Mouse (Mus musculus) brain, adult 2 months (tissue): ENCODE data around the gene Gsto2.

Experiments used
- DNase-seq: peaks from one replicate; pipeline ENCODE4 v3.0.0; 2011; ENCODE audit warnings: low read depth, low spot score

Gsto2 gene

DNA sequence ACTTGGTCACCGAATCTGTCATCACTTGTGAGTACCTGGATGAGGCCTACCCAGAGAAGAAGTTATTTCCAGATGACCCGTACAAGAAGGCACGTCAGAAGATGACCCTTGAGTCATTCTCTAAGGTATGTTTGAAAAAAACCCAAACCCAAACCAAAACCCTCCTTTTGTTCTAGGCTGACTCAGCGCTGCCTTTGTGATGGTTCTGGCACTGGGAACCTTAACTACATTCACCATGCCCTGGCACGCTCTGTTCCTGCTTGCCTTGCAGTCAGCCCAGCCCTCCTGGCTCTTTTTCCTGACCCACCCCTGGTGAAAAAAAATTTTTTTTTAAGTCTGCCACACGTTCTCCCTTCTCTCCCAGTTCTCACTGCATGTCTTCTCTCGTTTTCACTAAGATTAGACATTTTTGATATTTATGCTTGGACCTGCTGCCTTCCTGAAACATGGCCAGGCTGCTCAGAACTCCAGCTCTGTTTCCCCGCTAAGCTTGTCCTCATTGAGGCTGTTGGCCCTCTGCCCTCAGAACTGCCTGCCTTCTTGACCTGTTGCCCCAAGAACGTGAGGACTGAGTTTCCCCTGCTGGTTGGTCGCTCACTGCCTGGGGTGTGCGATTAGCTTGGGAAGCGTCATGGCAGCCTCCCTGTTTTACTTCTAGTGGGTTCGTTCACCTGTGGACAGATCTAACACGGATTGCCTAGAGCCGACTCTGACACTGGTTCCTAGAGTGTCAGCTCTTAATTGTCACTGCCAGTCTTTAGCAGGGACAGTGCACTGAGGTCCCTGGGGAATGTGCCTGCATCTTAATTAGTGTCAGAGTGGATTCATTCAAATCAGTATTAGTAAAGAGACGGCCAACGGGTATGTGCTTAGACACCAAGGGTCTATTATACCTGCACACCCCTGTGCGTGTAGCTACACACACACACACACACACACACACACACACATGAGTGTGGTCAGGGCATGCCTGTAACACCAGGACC lies 7.1 kb upstream of the Gsto2 start:
- DNase-seq = no peak

DNA sequence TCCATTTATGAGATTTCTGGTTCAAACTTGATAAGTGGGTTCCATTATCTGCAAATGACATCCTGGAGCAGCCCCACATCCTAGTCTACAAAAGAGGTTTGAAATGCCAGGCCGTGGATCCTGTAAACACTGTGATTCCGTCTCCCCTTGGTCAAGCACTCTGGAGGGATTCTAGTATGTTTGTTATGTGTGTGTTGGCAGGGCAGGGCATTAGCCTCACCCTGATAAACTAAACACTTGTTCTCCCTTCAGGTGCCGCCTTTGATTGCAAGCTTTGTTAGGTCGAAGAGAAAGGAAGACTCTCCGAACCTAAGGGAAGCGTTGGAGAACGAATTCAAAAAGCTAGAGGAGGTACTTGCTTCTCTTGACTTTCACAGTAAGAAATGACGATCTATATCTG lies 6.2 kb upstream of the Gsto2 start:
- no peak for DNase-seq

DNA sequence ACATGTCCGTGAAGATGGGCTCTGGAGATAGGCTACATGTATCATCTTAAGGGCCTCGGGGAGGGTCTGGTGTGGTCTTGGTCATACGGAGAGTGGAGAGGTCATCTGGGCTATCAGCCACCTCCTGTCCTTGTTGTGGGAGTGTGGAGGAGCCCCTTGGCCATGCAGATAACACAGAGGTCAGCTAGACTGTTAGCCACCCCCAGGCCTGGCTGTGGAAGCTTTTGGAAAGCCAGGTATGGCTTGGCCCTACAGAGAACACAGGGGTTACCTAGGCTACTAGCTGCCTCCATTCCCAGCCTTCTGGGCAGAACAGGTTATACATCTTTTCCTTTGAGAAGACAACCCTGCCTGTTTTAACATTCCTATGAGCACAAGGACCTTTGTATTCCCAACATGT lies 2.8 kb upstream of the Gsto2 start:
- DNase-seq = no peak

DNA sequence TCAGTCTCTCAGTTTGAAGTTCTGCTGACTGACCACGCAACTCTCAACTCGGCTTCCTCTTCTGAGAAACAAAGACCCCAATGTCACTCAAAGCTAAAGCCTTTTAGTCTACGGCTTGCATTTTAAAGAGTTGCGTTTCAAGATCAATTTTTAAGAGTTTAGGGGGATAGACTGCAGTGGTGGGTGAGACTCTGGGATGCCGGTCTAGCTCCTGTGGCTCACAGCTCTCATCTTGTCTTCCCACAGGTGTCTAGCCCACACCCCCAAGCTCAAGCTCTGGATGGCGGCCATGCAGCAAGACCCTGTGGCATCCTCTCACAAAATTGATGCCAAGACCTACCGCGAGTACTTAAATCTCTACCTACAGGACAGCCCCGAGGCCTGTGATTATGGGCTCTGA lies 1.3 kb upstream of the Gsto2 start:
- DNase-seq = no peak

DNA sequence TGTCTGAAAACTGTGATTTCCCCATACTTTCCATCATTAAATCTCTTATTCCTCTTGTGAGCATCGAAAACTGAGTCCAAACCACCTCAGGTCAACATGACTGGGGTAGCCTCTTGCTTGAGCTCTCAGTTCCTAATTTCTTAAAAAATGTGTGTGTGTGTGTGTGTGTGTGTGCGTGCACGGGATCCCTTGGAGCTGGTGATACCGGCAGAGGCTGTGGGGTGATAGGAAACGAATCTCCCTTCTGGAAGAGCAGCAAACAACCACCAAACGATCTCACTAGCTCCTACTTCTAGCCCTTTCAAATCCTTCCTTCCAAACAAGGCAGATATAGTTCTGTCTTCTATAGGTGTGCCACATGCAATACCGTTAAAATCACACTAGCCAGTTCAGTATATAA lies 613 bp upstream of the Gsto2 start:
- DNase-seq = no peak

DNA sequence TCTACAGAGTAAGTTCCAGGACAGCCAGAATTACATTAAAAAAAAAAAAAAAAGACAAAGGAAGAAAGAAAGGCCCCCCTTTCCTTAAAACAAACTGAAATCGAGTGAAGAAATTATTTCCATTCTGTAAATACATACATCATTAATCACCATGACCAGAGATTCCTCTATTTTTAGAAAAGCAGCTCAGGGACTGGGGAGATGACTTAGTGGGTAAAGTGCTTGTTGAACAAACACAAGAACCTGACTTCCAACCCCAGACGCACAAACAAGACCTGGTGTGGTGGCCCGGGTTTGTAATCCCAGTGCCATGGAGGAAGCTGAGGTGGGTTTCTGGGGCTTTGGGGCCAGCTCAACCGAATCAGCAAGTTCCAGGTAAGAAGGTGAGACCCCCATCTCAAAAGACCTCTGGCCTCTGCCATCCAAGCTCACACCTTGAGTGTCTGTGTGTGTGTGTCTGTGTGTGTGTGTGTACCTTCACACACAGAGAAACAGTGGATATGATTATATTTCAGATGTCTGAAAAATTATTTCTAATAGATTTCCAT lies 2.4 kb downstream of the Gsto2 start:
- DNase-seq = no peak

DNA sequence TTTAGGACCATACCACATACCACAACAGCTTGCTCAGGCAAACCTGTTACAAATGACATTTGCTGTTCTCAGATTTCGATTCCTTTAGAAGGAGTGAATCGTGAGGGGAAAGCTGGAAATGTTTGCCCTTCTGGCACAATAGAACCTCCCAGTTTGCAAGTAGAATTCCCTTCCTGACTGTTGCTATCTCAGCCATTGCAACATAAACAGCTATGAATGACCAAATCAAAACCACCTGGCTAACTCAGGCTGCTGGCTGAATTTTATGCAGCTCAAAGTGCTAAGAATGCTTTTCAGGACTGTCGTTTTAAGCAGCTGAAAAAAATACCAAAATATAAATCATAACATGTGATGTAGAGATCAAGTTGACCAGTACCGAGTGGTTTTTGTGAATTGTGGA lies 3.6 kb downstream of the Gsto2 start:
- DNase-seq = no peak

DNA sequence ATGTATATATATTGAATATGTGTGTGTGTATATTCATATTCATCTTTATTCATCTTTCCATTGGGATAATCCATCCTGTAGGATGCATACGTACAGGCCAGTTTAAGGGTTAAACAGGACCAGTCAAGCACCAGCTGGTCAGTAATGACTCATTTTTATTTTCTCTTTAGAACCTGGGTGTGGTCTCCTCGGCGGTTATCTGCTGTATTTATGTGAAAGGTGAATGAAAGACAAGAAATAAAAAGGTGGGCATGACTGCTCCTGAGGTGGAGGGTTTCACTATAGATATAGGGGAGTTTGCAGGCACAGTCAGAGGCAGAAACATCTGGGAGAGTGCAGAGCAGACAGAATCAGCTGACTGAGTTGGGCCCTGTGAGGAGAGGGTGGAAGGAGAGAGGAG lies 4.2 kb downstream of the Gsto2 start:
- DNase-seq = no peak

DNA sequence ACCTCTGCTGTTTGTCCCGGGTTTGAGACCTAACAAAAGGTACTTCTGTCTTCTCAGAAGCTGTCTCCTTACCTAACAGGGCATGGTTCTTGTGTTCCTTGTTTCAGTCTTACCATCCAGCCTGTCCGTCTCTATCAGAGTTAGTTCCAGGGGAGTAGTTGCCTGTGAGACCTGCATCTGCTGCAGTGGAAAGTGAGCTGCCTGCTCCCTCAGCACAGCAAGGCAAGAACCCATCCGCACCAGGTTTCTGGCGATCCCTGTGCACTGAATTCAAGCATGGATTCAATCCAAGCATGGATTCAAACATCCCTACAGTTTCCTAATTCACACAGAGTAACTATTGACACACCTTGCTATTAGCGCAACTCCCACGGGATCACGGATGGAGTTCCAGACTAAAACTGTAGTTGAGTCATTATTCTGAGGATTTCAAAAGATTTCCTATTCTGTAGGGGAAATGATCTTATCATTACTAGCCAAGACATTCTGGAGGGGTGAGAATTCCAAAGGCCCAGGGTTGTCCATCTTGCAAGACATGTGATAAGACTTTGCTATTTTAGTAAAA lies 4.8 kb downstream of the Gsto2 start:
- no peak for DNase-seq

DNA sequence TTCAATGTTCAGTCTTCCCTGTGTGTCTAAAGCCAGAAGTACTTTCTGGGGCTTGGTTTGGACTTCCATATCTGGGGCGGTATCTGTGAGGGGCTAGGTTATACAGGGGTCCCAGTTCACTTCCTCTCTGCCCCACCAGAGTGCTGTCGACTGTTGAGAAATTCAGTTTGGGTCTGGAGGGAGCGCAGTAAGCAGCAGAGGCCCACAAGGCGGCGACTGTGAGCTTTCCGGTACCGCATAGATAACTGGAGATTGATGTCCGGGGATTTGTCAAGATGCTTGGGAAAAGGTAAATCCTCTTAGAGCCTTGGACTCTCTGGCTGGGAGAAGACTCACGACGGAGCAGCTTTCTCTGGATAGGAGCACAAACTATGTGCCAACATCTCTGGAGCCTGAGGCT lies 6.2 kb downstream of the Gsto2 start:
- no peak for DNase-seq

DNA sequence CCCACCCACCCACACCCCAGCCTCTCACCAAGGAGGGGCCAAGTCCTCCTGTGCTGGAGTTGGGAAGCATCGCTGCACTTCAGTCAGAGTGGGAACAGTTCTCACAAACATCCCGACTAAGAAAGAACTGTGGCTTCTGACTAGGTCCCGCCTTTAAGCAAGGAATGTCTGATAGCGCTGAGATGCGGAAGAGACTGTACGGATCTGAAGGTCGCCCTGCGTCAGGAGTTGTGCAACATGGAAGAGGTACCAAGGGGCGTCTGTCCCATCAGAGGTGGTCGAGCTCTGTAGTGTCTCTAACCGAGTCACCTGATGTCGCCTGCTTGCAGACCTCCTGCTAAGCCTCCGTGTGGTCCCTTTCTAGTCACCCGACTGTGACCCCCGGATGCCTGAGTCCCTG lies 10.9 kb downstream of the Gsto2 start:
- DNase-seq = no peak

DNA sequence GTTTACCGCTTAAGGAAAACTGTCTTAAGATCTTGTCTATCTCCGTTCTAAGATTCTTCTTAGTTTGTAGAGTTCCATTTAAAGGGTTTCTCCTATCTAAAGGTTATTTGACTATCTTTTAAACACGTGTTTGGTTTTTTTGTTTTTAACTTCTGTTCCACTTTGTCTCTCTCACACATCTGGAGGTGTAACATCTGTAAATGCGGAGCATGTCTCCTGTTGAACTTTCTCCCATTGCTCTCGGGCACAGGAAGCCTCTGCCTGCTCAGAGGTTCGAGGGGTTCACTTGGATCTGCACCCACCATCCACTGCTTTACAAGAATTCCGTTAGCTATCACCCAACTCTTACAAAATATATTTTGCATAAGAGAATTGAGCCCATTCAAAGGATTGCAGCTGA lies 16.2 kb downstream of the Gsto2 start:
- DNase-seq = no peak

DNA sequence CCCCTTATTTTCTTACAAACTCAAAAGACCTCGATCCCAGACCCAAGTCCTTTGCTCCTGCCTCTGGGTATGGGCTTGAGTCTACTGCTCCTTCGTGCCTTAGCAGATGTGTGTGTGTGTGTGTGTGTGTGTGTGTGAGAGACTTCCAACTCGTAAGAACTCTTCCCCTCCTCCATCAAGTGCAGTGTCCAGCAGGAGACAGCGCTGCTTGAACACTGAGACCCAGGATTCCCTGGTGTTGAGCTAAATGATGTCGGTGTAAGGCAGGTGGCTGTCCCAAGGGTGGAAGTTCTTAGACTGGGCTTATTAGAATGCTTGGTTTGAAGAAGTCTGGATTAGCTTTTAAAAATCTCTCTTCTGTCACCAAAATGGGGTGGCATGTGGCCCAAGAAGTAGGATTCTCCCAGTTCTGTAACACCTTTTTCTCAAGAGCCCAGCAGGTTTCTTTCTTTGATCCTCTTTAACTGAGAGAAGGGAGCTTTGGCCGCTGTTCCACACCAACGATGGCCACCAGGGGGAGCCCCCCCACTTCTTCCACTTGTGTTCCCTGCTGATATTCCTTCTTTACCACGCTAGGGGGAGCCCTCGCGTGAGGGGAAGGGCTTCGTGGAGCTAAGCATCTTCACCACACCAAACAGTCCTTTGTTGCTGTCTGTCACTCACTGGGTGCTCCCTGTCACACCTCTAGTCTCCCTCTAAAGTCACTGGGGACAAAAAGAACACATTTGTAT lies 17.0 kb downstream of the Gsto2 start:
- DNase-seq = peak; percentile 86

DNA sequence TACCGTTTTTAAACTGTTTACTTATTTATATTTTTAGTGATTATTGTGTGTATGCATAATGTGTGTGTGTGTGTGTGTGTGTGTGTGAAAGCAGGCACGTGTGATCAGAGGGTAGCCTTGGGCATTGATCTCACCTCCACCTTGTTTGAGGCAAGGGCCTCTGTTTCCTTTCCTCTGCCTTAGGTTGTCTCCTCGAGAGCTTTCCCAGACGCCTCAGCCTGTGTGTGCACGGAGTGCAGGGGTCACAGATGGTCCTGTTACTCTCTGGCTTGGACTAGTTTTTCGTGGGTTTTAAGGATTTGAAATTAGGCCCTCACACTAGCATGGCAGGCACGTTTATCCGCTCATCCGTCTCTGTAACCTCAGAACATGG lies 17.5 kb downstream of the Gsto2 start:
- no peak for DNase-seq

DNA sequence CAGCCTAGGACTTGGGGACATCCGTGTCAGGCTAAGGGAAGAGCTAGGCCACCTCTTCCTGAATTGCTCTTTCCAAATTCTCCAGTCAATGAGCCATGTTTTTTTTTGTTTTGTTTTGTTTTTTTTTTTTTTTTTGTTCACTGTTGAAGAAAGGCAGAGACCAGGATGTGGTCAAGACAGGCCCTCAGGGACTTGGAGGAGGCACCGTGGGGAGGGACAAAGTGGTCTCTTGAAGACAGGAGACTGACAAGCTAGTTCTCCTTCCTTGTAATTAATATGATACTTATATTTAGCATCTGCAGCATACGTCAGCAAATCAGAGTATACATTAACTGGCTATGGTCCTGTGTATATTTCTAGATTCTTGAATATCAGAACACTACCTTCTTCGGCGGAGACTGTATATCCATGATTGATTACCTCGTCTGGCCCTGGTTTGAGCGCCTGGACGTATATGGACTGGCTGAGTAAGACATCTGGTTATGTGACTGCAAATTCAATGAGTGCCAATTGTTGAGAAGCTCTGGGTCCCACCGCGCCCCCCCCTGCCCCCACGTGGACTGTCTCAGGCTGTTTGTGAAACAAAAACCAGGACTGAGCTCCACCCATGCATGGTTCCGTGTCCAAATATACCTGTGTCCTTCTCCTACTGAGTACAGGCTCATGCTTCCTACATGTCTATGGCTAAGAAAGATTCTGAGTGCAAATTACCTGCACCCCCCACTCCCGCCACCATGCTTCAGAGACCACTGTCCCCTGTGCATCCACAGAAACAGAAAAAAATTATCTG lies 19.2 kb downstream of the Gsto2 start:
- DNase-seq = no peak

DNA sequence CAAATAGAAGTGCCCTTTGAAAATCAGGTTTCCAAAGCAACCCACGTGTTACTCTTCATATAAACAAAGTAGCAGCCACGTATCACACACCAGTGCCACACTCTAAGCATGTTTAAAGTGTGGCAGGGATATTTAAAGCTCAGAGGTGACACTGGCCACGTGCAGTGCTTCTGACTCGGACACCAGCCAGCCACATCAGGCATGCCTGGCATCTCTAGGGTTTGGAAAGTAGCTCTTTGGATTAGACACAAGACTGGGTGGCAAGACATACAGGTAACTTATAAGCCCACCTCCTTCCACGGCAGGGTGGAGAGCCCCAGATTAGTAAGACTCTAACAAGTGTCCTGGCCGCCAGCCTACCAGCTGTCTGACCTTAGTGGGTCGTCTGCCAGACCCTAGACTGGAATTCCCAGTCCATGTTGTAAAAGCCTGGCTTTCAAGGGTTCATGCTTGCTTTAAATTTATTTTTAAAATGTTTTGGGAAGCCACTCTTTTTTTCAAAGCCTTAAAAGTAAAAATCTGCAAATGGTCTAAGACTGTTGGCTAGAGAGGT lies 19.9 kb downstream of the Gsto2 start:
- no peak for DNase-seq

DNA sequence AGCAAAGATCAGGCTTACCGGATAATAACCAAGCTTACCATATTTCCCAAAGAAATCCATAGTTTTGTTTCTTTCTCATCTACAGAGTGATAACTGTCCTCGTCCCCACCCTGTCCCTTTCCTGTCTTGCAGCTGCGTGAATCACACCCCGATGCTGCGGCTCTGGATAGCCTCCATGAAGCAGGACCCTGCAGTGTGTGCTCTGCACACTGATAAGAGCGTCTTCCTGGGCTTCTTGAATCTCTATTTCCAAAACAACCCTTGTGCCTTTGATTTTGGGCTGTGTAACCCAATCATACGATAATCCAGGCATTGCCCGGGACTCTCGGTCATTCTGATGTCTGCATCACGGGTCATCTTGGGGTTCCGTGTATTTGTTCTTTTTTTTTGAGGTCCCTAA lies 20.6 kb downstream of the Gsto2 start:
- no peak for DNase-seq

DNA sequence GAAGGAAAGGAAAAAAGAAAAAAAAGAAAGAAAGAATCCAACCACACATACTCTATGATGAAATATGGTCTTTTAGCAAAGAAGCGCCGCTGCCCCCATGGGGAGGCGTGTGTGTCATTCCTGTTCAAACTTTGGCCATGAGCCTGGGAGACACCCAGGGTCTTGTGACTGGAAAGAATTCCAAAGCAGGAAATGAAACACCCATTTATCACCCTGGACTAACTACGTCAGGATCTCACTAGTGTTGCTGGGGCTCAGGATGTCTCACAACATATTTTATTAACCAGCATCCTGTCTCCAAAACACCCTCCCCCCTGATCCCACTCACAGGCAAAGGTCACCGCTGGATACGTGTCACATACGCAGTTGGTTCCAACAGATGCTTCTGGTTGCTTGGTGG lies 21.3 kb downstream of the Gsto2 start:
- no peak for DNase-seq

DNA sequence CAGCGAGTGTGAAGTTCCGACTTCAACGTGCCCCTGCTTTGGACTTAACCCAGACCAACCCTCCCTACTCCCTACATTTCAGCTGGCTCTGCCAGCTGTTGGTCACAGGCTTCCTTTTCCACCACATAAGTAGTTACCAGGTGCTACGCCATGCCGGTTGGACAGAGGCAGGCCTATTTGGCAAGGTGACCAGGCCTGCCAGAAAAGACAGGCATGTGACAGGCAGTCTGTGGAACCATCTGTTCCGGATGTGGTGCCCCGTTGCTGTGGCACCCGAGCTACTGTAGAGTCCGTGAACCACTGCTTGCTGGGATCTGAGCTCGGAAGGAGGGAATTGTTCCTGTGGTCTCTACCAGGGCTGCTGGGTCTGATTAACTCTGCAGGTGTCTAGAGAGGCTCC lies 22.1 kb downstream of the Gsto2 start:
- DNase-seq = no peak

DNA sequence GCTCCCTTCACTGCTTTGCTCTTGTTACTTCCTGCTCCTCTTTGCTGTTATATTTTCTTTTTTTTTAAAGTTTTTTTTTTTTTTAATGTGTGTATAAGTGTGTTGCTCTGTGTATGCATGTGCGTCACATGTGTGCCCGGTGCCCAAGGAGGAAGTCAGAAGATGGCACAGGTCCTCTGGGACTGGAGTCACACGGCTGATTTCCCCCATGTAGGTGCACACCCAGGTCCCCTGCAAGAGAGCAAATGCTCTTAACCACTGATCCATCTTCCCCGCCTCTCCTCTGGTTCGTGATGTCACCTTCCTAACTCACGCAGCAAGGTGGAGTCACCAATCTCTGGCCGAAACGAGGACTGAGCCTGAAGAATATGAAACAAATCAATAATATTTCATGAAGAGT lies 22.7 kb downstream of the Gsto2 start:
- no peak for DNase-seq

DNA sequence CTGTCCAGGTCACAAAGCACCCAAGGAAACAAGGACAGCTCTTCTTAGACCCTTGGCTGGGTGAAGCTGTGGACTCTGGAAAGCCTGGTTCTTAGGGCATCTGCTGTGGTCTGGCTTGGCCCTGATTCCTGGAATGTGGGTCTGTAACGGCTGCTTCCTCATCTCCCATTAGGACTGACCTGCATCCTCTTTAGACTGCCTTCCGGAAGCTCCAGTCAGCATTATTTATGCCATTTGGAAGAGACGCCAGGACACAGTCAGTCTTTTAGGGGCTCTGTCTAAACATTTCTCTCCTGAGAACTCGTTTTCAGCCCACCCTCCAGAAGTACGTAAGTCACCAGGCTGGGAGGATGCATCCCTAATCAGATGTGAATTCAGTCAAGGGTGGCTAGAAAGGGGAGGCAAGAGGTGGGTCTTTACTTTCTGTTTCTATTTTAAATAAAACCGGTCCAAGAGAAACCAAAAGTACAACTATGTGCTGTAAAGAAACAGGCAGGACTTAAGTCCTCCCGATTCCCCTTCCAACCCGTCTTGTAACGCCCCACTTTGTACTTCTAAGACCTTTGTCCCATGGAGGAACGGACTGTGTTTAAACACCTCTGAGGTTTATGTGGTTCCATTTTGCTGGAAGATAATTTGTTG lies 25.3 kb downstream of the Gsto2 start:
- no peak for DNase-seq
